Mouse (Mus musculus) olfactory bulb, adult 2 months (tissue): ENCODE results near the gene Napepld.
A peak's percentile ranks its signal among the peaks of the same experiment; 100 is the strongest.

Experiments
- CTCF ChIP-seq: fragments of 200-500 bp; IDR thresholded peaks from 2 replicates; pipeline ENCODE4 v1.5.1; 2012; ENCODE audit warnings: low read depth, mild to moderate bottlenecking, low read length, moderate library complexity; ENCODE audit not compliant: insufficient read depth
- POLR2A ChIP-seq: fragments of 200-500 bp; IDR thresholded peaks from 2 replicates; pipeline ENCODE4 v1.6.1; 2012; ENCODE audit warnings: mild to moderate bottlenecking, low read depth, low read length, moderate library complexity; ENCODE audit not compliant: insufficient read depth

DNA sequence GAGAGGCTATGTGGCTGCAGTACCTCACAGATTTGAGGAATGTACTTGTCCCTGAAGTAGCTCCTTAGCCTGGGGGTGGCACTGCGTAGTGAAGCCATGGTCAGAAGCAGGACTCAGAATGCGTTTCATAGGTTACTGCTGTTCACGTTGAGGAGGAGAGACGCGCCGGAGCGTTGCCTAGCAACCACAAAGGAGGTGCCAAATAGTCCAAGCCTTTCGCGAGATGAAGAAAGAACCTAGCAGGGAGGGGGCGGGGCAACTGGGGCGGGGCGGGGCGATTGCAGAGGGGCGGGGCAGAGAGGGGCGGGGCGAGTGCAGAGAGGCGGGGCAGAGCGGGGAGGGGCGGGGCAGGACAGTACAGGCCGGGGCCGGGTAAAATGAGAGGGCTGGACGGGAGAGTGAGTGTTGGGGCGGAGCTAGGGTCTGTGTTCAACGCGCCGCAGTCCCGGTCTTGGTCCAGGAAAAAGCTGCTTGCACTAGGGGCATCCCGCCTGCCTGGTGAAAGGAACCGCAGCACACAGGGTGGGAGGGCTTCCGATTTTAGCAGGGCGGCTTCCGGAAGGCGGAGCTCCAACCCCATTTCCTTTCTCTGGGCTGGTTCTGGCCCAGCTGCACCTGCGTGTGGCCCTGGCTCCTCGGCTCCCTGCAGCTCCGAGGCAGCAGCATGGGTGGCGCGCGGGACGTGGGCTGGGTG lies 55.6 kb downstream of the Napepld start, which contains the start of the genes Fbxl13 and Armc10:
- TF ChIP-seq CTCF = no peak
- peak; percentile 69 for TF ChIP-seq POLR2A
